Mouse (Mus musculus): ENCODE results near the gene Ndufa6.

Gene Ndufa6

GRCm38 (mm10) chr15:82340414-82341035 lies 13.6 kb downstream of the Ndufa6 start:
- no peak for DNase-seq (ENCODE audit: low spot score)

- DNase-seq (ENCODE audit: low spot score), result no peak
Measured at GRCm38 (mm10) chr15:82339634-82340254, 14.4 kb downstream of the Ndufa6 start.

- DNase-seq (ENCODE audit: low spot score), result no peak
Measured at GRCm38 (mm10) chr15:82339150-82339549, 15.0 kb downstream of the Ndufa6 start.

GRCm38 (mm10) chr15:82338593-82339112 lies 15.5 kb downstream of the Ndufa6 start, which contains the start of the genes Naga, Pheta2 and Smdt1:
Gene Naga, minus strand, starts transcription at chr15:82338925.
Gene Pheta2, plus strand, starts transcription at chr15:82338942.
Gene Smdt1, plus strand, starts transcription at chr15:82338959.
- DNase-seq (ENCODE audit: low spot score), result peak; percentile 97

- DNase-seq (ENCODE audit: low spot score), result no peak
Measured at GRCm38 (mm10) chr15:82337875-82338274, 16.2 kb downstream of the Ndufa6 start.

- DNase-seq (ENCODE audit: low spot score), result no peak
Measured at GRCm38 (mm10) chr15:82336629-82337028, 17.5 kb downstream of the Ndufa6 start.

- DNase-seq (ENCODE audit: low spot score), result no peak
Measured at GRCm38 (mm10) chr15:82335194-82335593, 18.9 kb downstream of the Ndufa6 start.

- DNase-seq (ENCODE audit: low spot score), result no peak
Measured at GRCm38 (mm10) chr15:82325382-82325781, 28.7 kb downstream of the Ndufa6 start.

- DNase-seq (ENCODE audit: low spot score), result no peak
Measured at GRCm38 (mm10) chr15:82322195-82322594, 31.9 kb downstream of the Ndufa6 start.

- no peak for DNase-seq (ENCODE audit: low spot score)
Measured at GRCm38 (mm10) chr15:82319613-82320012, 34.5 kb downstream of the Ndufa6 start.

GRCm38 (mm10) chr15:82317839-82318238 lies 36.3 kb downstream of the Ndufa6 start:
- no peak for DNase-seq (ENCODE audit: low spot score)

- no peak for DNase-seq (ENCODE audit: low spot score)
Measured at GRCm38 (mm10) chr15:82308416-82308815, 45.7 kb downstream of the Ndufa6 start.

- DNase-seq (ENCODE audit: low spot score), result no peak
Measured at GRCm38 (mm10) chr15:82307107-82307506, 47.0 kb downstream of the Ndufa6 start.

All from embryo, embryonic 10.5 days (tissue).